Mouse (Mus musculus) retina, embryonic 14.5 days (tissue): ENCODE measurements at regions not wholly inside any gene's neighbourhood (a gene's known extent, or its start where the extent isn't known, plus 50 kb on each side); places are given as distances from the start of the nearest gene placed in this dataset.

Experiments
- DNase-seq: peaks from one replicate; pipeline ENCODE4 v3.0.0-alpha.2; 2015; ENCODE audit warnings: low spot score

- no peak for DNase-seq
Measured at GRCm38 (mm10) chr2:9795401-9795800, 85.7 kb upstream of the 4930412O13Rik start.

GRCm38 (mm10) chr2:9801484-9801883 lies 79.6 kb upstream of the 4930412O13Rik start:
- DNase-seq: no peak

- no peak for DNase-seq
Measured at GRCm38 (mm10) chr2:9804306-9804705, 76.7 kb upstream of the 4930412O13Rik start.

GRCm38 (mm10) chr2:9805590-9805989 lies 75.5 kb upstream of the 4930412O13Rik start:
- DNase-seq: no peak
